Mouse (Mus musculus) liver, embryonic 15.5 days (tissue): ENCODE data around the gene Uspl1. TPM values are rescaled to one million over a fixed set of nuclear protein-coding genes. Genes with fewer than 3 reads are reported as not detected.

Experiments used
- ATAC-seq: fragments of 200-750 bp; cut with Nextera tagmentation; 2 replicates; pipeline ENCODE4 v1.8.0; 2017; ENCODE audit warnings: moderate number of reproducible peaks, mild to moderate bottlenecking, moderate library complexity; ENCODE audit not compliant: insufficient read depth
- H3K27ac ChIP-seq: fragments of 300-500 bp; sonication (generic); replicated peaks from 2 replicates; pipeline ENCODE4 v1.5.1; 2015; ENCODE audit warnings: mild to moderate bottlenecking, inconsistent platforms
- H3K27me3 ChIP-seq: fragments of 300-500 bp; sonication (generic); 2 replicates; pipeline ENCODE4 v1.6.1; 2015; ENCODE audit warnings: mild to moderate bottlenecking, inconsistent platforms
- H3K36me3 ChIP-seq: fragments of 300-500 bp; sonication (generic); replicated peaks from 2 replicates; pipeline ENCODE4 v1.6.1; 2015; ENCODE audit warnings: moderate library complexity, mild to moderate bottlenecking, inconsistent platforms
- H3K4me1 ChIP-seq: fragments of 300-500 bp; sonication (generic); replicated peaks from 2 replicates; pipeline ENCODE4 v1.6.1; 2015; ENCODE audit warnings: inconsistent platforms
- H3K4me2 ChIP-seq: fragments of 300-500 bp; sonication (generic); 2 replicates; pipeline ENCODE4 v1.6.1; 2015; ENCODE audit warnings: moderate library complexity, mild to moderate bottlenecking, inconsistent platforms
- H3K4me3 ChIP-seq: fragments of 300-500 bp; sonication (generic); replicated peaks from 2 replicates; pipeline ENCODE4 v1.5.1; 2015; ENCODE audit warnings: mild to moderate bottlenecking, inconsistent platforms
- H3K9ac ChIP-seq: fragments of 300-500 bp; sonication (generic); 2 replicates; pipeline ENCODE4 v1.6.1; 2015; ENCODE audit warnings: moderate library complexity, mild to moderate bottlenecking, inconsistent platforms
- H3K9me3 ChIP-seq: fragments of 300-500 bp; sonication (generic); replicated peaks from 2 replicates; pipeline ENCODE4 v1.6.1; 2016; ENCODE audit warnings: inconsistent platforms
- WGBS: fragments of 180-500 bp; shearing (Covaris S2); methylation state at CpG from one replicate; pipeline ENCODE4 v1.1.7; 2015; ENCODE audit warnings: mixed read lengths; ENCODE audit not compliant: insufficient replicate concordance; 5-methylcytosine and 5-hydroxymethylcytosine counted together
- polyA plus RNA-seq: library from polyadenylated mRNA; unstranded; fragments of >200 nt; fragmentation: Nextera tagmentation; extraction: Ambion mirVana; gene quantifications from 2 replicates; pipeline ENCODE4 v1.2.1, GENCODE M21; 2015

Gene Uspl1
- polyA plus RNA-seq, 1 experiment from 2014 or later = 18.2 TPM

DNA sequence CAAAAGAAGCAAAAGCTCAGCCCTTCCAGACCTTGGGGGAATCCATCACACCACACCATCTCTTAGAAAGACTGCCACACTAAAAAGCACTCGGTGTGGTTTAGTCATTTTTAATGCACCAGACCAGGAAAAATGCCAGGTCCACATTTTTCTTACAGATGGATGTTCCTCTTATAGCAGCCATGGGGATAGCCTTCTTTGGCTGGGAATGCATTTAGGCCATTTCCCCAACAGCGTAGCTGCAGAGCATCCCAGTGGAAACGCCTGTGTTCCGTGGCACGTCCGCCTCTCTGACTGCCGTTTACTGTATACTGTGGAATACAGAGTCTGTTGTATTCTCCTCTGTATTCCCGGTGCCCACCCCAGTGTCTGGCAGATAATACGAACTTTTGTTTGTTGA lies 15.3 kb upstream of the Uspl1 start:
- H3K9me3 ChIP-seq = no peaks in the 10 kb centered on the region
- H3K4me1 ChIP-seq = peaks cover 14% of the 10 kb centered on the region
- H3K4me2 ChIP-seq = no peak overlapping the region
- 73% methylated on average over 9 of the region's 9 CpGs for WGBS
- no peaks in the 10 kb centered on the region for H3K27me3 ChIP-seq
- no peaks in the 10 kb centered on the region for H3K36me3 ChIP-seq
- no peak for ATAC-seq
- no peak overlapping the region for H3K4me3 ChIP-seq
- H3K9ac ChIP-seq = no peak overlapping the region
- H3K27ac ChIP-seq = no peak overlapping the region

DNA sequence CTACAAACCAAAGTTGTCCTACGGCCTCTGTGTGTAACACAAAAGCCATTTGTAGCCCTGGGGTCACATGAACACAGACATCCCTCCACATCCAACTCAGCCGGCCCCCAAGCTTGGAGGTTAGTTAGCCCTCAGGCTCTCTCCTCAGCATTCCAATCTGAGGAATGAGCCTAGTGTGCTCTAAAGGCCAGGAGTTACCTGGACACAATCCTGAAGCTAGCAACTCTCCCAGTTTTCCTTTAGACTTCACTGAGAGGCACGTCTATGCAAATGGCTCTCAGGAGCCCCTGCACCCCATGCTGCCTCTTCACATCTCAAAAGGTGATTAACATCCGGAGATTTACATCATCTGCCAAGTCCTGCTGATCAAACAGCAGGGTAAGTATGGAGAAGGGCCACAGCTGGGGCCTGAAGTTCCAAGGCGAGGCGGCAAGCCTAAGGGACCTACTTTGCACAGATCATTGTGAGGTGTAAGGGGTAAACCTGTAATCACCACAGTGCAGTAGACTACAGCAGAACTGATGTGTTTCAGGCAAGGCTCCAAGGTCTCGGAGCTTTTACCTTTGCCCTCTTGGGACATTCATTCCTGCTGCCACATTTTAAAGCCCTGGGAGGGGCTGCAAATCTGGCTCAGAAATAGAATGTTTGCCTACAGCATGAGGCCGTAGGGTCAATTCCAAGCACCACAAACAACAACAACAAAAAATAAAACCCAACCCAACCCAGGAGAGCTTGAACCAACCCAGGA lies 13.1 kb upstream of the Uspl1 start:
- ATAC-seq = no peak
- Histone ChIP-seq H3K9me3 (no peaks in the 10 kb centered on the region), H3K27ac (no peak overlapping the region), H3K27me3 (no peaks in the 10 kb centered on the region), H3K4me3 (no peak overlapping the region), H3K36me3 (no peaks in the 10 kb centered on the region), H3K9ac (no peak overlapping the region), H3K4me2 (no peak overlapping the region), H3K4me1 (peaks cover 7% of the 10 kb centered on the region; the same call in 1 of the 2 replicates)
- WGBS = 58% methylated on average over 8 of the region's 8 CpGs

DNA sequence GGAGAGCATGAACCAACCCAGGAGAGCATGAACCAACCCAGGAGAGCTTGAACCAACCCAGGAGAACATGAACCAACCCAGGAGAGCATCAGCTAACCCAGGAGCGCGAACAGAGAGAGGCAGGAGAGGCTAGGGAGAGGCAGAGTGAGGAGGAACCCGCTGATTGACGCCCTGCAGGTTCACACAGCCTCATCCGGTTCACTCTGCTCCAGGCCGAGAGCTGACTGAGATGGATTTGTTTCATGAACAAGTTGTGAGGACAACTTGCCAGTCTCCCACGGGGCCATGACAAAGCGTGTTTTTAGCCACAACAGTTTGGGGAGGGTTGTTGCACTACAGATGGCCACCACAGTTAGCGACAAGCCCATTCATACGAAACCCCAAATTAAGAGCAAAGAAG lies 11.9 kb upstream of the Uspl1 start:
- Histone ChIP-seq H3K4me1 (peaks cover 7% of the 10 kb centered on the region; the same call in 1 of the 2 replicates), H3K4me2 (no peak overlapping the region), H3K9ac (no peak overlapping the region), H3K36me3 (no peaks in the 10 kb centered on the region), H3K27me3 (no peaks in the 10 kb centered on the region), H3K27ac (no peak overlapping the region), H3K4me3 (no peak overlapping the region), H3K9me3 (no peaks in the 10 kb centered on the region)
- WGBS = 58% methylated on average over 10 of the region's 10 CpGs
- ATAC-seq = no peak

DNA sequence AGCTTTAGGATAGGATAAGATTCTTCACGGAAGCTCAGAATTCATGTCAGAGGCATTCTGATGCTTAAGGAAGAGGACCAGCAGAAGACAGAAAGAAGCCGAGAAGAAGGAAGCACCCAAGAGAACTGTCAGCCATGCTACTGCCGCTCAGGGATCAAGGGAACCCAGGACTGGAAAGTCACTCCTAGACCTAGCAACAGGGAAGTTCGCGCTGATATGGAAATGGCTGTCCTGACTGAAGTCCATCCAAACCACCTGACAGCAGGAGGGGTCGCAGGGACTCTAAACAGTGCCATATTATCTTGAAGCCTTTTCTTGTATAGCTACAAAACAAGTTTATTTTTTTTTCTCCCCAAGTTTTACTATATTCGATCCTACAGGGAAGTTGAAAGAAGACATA lies 9.6 kb upstream of the Uspl1 start:
- Histone ChIP-seq H3K36me3 (no peaks in the 10 kb centered on the region), H3K4me1 (peaks cover 7% of the 10 kb centered on the region; the same call in 1 of the 2 replicates), H3K4me3 (no peak overlapping the region), H3K9ac (no peak overlapping the region), H3K9me3 (no peaks in the 10 kb centered on the region), H3K27ac (no peak overlapping the region), H3K4me2 (no peak overlapping the region), H3K27me3 (no peaks in the 10 kb centered on the region)
- WGBS = 73% methylated on average over 7 of the region's 7 CpGs
- ATAC-seq = no peak

DNA sequence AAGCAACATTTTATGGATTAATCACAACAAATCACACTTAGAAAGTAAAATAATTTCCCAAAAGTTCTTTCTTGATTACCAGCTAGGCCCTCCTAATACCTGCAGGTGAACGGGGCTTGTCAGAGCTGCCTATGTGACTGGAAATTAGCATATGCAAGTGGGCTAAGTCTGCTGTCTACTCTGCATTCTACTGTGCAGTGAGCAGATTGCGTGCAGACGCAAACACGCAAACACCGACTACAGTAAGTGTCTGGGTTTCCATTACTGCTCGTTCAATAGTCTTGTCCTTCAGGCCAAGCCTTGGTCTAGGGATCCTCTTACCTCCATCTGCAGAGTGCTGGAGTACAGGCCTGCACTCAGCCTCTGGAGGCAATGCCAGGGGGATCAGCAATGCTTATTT lies 8.4 kb upstream of the Uspl1 start:
- WGBS = 89% methylated on average over 6 of the region's 6 CpGs
- Histone ChIP-seq H3K27me3 (no peaks in the 10 kb centered on the region), H3K36me3 (no peaks in the 10 kb centered on the region), H3K9ac (no peak overlapping the region), H3K9me3 (no peaks in the 10 kb centered on the region), H3K27ac (no peak overlapping the region), H3K4me1 (peaks cover 6% of the 10 kb centered on the region; the same call in 1 of the 2 replicates), H3K4me2 (no peak overlapping the region), H3K4me3 (no peak overlapping the region)
- no peak for ATAC-seq

DNA sequence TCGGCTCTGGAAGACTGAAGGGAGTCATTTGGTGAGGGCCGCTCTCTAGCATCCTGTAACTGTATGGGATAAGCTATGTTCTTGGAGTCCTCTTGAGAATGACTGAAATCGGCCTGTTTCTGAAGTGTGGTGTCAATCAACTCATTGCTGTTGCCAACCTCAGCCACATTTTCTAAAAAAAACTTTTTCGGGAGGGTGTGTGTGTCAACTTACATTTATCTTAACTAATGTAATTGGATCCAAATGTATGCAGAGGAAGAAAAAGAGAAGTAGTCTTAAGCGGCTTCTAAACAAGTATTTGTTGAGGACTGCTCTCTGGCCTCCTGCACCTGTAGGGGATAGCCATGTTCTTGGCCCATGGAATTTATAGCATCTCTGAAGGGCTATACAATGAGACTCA lies 6.1 kb upstream of the Uspl1 start:
- 70% methylated on average over 5 of the region's 5 CpGs for WGBS
- no peaks in the 10 kb centered on the region for H3K27me3 ChIP-seq
- no peak overlapping the region for H3K27ac ChIP-seq
- ATAC-seq = no peak
- H3K4me3 ChIP-seq = no peak overlapping the region
- no peaks in the 10 kb centered on the region for H3K9me3 ChIP-seq
- no peak overlapping the region for H3K4me2 ChIP-seq
- peaks cover 6% of the 10 kb centered on the region for H3K4me1 ChIP-seq
- no peaks in the 10 kb centered on the region for H3K36me3 ChIP-seq
- no peak overlapping the region for H3K9ac ChIP-seq

DNA sequence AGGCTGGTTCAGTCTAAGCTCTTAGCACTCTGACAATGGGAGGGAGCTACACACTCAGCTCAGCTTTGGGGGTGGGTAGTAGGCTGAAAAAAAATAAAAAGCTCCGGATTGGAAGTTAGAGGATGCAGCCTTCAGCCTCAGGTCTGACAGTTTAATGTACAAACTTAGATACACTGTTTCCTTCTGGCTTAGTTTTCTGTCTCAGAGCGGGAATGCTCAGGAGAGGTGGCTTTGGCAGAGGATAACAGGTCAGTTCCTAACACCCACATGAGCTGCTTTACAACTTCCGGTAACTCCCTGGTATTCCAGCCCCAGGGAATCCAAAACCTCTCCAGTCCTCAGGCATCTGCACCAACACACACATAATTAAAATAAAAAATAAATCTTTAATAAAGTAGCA lies 4.3 kb upstream of the Uspl1 start:
- H3K4me2 ChIP-seq = no peak overlapping the region

DNA sequence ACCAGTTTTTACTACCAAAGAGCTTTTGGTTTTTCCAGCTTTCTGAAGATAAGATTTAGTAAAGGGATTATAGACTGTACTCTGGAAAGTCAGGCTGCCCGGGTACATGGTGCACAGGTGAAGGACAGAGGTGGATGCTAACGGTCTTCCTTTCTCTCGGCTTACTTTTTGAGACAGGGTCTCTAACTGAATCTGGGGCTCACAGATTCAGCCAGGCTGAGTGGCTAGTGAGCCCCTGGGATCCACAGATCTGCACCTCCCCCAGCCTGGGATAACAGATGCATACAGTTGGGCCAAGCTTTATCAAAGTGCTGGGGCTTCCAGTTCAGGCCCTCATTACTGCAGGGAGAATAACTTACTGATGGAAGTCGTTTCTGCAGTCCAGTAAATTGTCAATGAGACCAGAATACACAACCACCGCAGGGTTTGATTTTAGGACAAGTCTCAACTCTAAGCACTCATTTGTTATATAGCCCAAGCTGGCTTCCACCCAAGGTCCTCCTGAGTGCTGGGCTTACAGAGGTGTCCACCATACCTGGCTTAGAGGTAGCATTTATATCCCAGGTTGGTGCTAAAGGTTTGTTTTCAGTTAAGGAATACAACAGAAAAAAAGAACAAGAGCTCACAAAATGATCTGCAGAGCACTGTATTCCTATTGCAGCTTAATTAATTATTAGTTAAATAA lies 1.8 kb upstream of the Uspl1 start:
- H3K27ac ChIP-seq = no peak overlapping the region
- peaks cover 28% of the 10 kb centered on the region for H3K4me1 ChIP-seq
- ATAC-seq = no peak
- H3K9ac ChIP-seq = no peak overlapping the region
- H3K36me3 ChIP-seq = 0 out of 2 replicates have a peak, but pooled peaks cover 6% of the 10 kb centered on the region
- 74% methylated on average over 5 of the region's 5 CpGs for WGBS
- no peak overlapping the region for H3K4me3 ChIP-seq
- no peaks in the 10 kb centered on the region for H3K27me3 ChIP-seq
- H3K4me2 ChIP-seq = peak overlapping the region; percentile 82
- H3K9me3 ChIP-seq = no peaks in the 10 kb centered on the region

More for the DNA sequence above, 4.3 kb upstream of the Uspl1 start:
- no peak overlapping the region for H3K27ac ChIP-seq
- no peaks in the 10 kb centered on the region for H3K9me3 ChIP-seq
- H3K36me3 ChIP-seq = no peaks in the 10 kb centered on the region
- no peak for ATAC-seq
- peaks cover 6% of the 10 kb centered on the region for H3K4me1 ChIP-seq
- 80% methylated on average over 3 of the region's 3 CpGs for WGBS
- no peak overlapping the region for H3K9ac ChIP-seq
- no peaks in the 10 kb centered on the region for H3K27me3 ChIP-seq
- H3K4me3 ChIP-seq = no peak overlapping the region

DNA sequence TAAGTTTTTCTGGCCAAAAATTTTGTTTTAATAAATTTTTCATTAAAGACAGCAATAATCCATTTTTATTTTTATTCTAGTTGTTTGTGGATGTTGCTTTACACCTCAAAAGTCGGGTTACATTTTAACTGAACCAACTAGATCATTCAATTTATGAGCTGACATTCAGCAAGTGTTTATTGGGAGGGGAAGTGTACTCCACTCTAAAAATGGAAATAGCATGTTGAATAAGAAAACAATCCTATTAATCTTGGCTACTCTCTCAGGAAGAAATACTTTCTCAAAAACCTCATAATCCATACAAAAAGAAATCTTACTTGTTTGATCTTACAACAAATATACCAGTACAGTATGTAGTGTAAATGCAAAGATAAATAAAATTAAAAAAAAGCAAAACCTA lies 1.0 kb upstream of the Uspl1 start:
- no peaks in the 10 kb centered on the region for H3K27me3 ChIP-seq
- peak overlapping the region; percentile 83 for H3K4me3 ChIP-seq
- H3K9me3 ChIP-seq = no peaks in the 10 kb centered on the region
- peaks cover 9% of the 10 kb centered on the region; the same call in 1 of the 2 replicates for H3K36me3 ChIP-seq
- peak overlapping the region; percentile 82 for H3K4me2 ChIP-seq
- peaks cover 29% of the 10 kb centered on the region for H3K4me1 ChIP-seq
- ATAC-seq = no peak
- H3K27ac ChIP-seq = peak overlapping the region; percentile 97
- H3K9ac ChIP-seq = peak overlapping the region; percentile 78
- WGBS = 7% methylated on average over 1 of the region's 1 CpGs

DNA sequence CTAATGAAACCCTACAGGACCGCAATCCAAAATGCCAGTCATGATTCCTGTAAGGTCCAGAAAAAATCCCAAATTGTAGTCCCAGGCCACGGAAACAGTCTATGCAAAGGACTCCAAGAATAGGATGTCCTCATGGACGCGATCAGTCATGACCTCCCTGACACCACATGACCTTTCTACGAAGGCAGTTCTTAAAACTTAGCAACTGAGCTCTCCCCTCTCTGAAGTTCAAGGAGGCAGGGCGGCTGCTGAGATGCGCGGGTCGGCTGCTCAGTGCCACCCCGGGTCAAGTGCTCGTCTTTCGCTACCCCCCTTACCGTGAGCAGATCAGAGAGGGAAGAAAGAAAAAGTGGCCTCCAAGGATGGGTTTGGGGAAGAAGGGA lies 438 bp upstream of the Uspl1 start:
- H3K4me2 ChIP-seq = peak overlapping the region; percentile 82
- peak overlapping the region; percentile 97 for H3K27ac ChIP-seq
- peak overlapping the region; percentile 78 for H3K9ac ChIP-seq
- H3K9me3 ChIP-seq = no peaks in the 10 kb centered on the region
- H3K36me3 ChIP-seq = peaks cover 11% of the 10 kb centered on the region; the same call in 1 of the 2 replicates
- H3K27me3 ChIP-seq = no peaks in the 10 kb centered on the region
- H3K4me1 ChIP-seq = peaks cover 29% of the 10 kb centered on the region
- peak overlapping the region; percentile 83 for H3K4me3 ChIP-seq
- under 1% methylated on average over 13 of the region's 13 CpGs for WGBS
- ATAC-seq = peak; percentile 50

DNA sequence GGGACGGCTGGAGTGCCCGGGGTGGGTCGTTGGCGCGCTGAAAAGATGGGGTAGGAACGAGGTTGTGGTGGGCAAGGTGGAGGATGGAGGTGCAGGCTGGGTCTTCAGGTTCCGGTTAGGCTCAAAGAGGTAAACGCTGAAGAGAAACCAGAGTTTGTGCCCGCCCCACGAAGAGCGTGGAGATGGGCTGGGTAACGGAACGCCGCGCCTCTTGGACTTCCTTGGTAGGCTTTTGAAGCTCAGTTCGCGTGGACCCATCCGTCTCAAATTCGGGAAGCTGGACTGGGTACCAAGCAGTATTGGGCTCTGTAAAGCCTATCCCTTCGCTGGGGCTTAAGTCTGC lies 665 bp downstream of the Uspl1 start:
- peaks cover 38% of the 10 kb centered on the region for H3K4me1 ChIP-seq
- peak overlapping the region; percentile 85 for H3K9ac ChIP-seq
- no peaks in the 10 kb centered on the region for H3K27me3 ChIP-seq
- WGBS = under 1% methylated on average over 20 of the region's 20 CpGs
- H3K4me2 ChIP-seq = peak overlapping the region; percentile 82
- H3K27ac ChIP-seq = peak overlapping the region; percentile 97
- ATAC-seq = peak; percentile 17
- peaks cover 21% of the 10 kb centered on the region for H3K36me3 ChIP-seq
- no peaks in the 10 kb centered on the region for H3K9me3 ChIP-seq
- peak overlapping the region; percentile 83 for H3K4me3 ChIP-seq
